Mouse (Mus musculus): ENCODE measurements around the gene Cdc42bpg. TPM values are rescaled to one million over a fixed set of nuclear protein-coding genes. Genes with fewer than 3 reads are reported as not detected.

The Cdc42bpg gene
- polyA plus RNA-seq, 2 experiments, result 2.0 to 15.2 TPM

DNA sequence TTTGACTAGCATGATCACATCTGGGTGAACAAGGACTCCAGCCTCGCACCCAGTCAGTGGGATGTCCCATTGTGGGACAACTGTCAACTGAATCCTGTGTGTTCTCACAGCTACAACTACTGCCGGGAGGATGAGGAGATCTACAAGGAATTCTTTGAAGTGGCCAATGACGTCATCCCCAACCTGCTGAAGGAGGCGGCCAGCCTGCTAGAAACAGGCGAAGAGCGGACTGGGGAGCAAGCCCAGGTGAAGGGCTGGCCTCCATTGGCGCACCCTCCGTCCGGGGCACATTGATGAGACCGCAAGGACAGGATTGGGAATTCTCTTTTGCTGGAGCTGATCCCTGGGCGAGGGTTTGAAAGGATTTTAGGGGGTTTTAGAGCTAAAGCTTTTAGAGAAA, 32.5 kb downstream of the Cdc42bpg start:
- no peak for ATAC-seq (ENCODE audit: low FRiP score, low read depth)
- no peak for TF ChIP-seq POLR2A (IDR thresholded peaks at IDR 0.05; ENCODE audit: borderline replicate concordance, extremely low read depth, insufficient read depth, insufficient read length)
- H3K27me3 ChIP-seq (ENCODE audit: control insufficient read depth, insufficient read depth, low read length), result no peaks in the 10 kb centered on the region
- H3K36me3 ChIP-seq (ENCODE audit: control insufficient read depth, insufficient read depth, low read length), result peaks cover 45% of the 10 kb centered on the region
- no peak overlapping the region for H3K9ac ChIP-seq (ENCODE audit: low read depth, low read length, severe bottlenecking)
- WGBS, result 93% methylated on average over 11 of the region's 11 CpGs
- H3K9me3 ChIP-seq (ENCODE audit: control insufficient read depth, low read length), result no peaks in the 10 kb centered on the region
- no peak overlapping the region for H3K4me3 ChIP-seq (replicated peaks; ENCODE audit: low read length)
- DNase-seq (ENCODE audit: low spot score), result no peak
- H3K27ac ChIP-seq (replicated peaks; ENCODE audit: low read depth, low read length), result no peak overlapping the region
- H3K4me2 ChIP-seq (replicated peaks; ENCODE audit: low read depth, low read length, severe bottlenecking), result no peak overlapping the region
- peaks cover 20% of the 10 kb centered on the region for H3K4me1 ChIP-seq (ENCODE audit: control insufficient read depth, insufficient read depth, low read length)

DNA sequence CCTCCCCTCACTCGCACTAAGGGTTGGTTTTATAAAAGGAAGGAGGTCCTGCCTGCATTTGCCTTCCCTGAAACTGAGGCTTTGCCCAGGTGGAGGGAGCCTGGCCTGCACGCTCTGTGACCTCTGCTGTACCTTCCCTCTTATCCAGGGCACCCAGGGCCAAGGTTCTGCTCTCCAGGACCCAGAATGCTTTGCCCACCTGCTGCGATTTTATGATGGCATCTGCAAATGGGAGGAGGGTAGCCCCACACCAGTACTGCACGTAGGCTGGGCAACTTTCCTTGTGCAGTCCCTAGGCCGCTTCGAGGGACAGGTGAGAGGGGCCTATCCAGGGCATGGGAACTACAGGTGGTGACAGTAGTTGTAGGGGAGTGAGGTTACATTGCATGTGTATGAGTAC, 32.9 kb downstream of the Cdc42bpg start:
- no peaks in the 10 kb centered on the region for H3K27me3 ChIP-seq (ENCODE audit: control insufficient read depth, insufficient read depth, low read length)
- no peak overlapping the region for H3K4me2 ChIP-seq (replicated peaks; ENCODE audit: low read depth, low read length, severe bottlenecking)
- H3K4me1 ChIP-seq (ENCODE audit: control insufficient read depth, insufficient read depth, low read length), result peaks cover 18% of the 10 kb centered on the region
- DNase-seq (ENCODE audit: low spot score), result no peak
- H3K27ac ChIP-seq (replicated peaks; ENCODE audit: low read depth, low read length), result no peak overlapping the region
- H3K36me3 ChIP-seq (ENCODE audit: control insufficient read depth, insufficient read depth, low read length), result peaks cover 49% of the 10 kb centered on the region
- no peak for TF ChIP-seq POLR2A (IDR thresholded peaks at IDR 0.05; ENCODE audit: borderline replicate concordance, extremely low read depth, insufficient read depth, insufficient read length)
- ATAC-seq (ENCODE audit: low FRiP score, low read depth), result no peak
- H3K4me3 ChIP-seq (replicated peaks; ENCODE audit: low read length), result no peak overlapping the region
- no peaks in the 10 kb centered on the region for H3K9me3 ChIP-seq (ENCODE audit: control insufficient read depth, low read length)
- H3K9ac ChIP-seq (ENCODE audit: low read depth, low read length, severe bottlenecking), result no peak overlapping the region
- 92% methylated on average over 6 of the region's 6 CpGs for WGBS

DNA sequence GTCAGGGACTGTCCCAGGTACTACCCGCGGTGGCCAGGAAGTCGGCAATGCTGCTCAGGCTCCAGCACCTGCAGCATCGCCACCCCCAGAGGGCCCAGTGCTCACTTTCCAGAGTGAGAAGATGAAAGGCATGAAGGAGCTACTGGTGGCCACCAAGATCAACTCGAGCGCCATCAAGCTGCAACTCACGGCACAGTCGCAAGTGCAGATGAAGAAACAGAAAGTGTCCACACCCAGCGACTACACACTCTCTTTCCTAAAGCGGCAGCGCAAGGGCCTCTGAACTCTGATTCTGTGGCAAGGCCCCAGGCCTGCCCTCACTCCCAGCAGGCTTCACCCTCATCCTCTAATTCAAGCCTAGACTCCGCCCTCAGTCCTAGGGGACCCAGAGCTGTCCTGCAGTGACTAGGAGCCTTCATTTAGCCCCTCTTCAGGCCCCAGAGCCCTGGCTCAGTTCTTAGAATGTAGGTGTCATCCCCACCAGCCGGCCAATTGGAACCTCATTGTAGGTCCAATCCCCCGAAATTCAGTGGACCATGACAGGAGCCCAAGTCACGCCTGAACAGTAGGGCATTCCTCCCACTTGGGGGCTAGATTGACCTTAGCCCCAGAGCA, 33.7 kb downstream of the Cdc42bpg start:
- Histone ChIP-seq H3K27me3 (ENCODE audit: control insufficient read depth, insufficient read depth, low read length) (no peaks in the 10 kb centered on the region), H3K9ac (ENCODE audit: low read depth, low read length, severe bottlenecking) (no peak overlapping the region), H3K27ac (replicated peaks; ENCODE audit: low read depth, low read length) (no peak overlapping the region), H3K4me3 (replicated peaks; ENCODE audit: low read length) (0 out of 2 replicates have a peak overlapping the region, but pooled peaks have one; percentile 69), H3K4me2 (replicated peaks; ENCODE audit: low read depth, low read length, severe bottlenecking) (no peak overlapping the region), H3K36me3 (ENCODE audit: control insufficient read depth, insufficient read depth, low read length) (peaks cover 54% of the 10 kb centered on the region), H3K4me1 (ENCODE audit: control insufficient read depth, insufficient read depth, low read length) (peaks cover 17% of the 10 kb centered on the region), H3K9me3 (ENCODE audit: control insufficient read depth, low read length) (no peaks in the 10 kb centered on the region)
- 74% methylated on average over 15 of the region's 15 CpGs for WGBS
- ATAC-seq (ENCODE audit: low FRiP score, low read depth), result no peak
- no peak for TF ChIP-seq POLR2A (IDR thresholded peaks at IDR 0.05; ENCODE audit: borderline replicate concordance, extremely low read depth, insufficient read depth, insufficient read length)
- no peak for DNase-seq (ENCODE audit: low spot score)

DNA sequence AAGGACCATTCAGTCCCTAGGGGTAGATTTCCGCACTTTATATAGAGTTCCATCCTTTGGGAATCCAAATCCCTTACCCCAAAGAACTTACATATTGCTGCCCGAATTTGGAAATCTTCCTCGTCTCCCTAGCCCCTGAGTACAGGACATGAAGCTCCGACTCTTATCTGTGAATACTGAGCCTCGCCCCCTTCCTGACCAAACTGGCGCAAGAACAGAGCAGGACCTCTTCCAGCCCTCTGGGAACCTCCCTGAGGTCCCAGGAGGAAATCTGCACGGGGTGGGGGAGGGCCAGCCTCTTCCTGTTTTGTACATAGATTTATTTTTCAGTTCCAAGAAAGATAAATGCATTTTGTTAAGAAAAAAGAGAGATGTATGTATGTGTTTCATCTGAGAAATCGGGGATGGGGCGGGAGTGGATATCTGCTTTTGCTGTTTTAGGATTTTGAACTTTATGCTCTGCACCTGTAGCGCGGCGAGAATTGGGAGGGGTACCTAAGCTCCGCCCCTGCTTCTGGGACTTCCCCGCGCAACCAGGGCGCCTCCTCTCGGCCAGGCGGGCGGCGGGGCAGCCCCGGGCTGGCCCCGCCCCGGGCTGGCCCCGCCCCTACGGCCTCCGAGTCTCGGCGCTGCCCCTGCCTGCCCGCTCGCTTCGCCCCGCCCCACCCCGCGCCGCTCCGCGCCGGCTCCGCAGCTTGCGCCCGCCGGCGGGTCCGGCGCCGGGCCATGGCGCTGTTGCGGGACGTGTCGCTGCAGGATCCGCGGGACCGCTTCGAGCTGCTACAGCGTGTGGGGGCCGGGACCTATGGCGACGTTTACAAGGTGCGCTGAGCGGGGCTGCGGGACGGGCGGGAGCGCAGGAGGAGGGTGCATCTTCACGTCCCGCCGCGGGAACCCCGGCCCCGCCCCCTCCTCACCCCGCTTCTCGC, 34.5 kb downstream of the Cdc42bpg start, which contains the start of gene Map4k2:
Gene Map4k2, plus strand, starts transcription at position 612 of the 929 bp plus-strand sequence.
- peaks cover 16% of the 10 kb centered on the region for H3K4me1 ChIP-seq (ENCODE audit: control insufficient read depth, insufficient read depth, low read length)

DNA sequence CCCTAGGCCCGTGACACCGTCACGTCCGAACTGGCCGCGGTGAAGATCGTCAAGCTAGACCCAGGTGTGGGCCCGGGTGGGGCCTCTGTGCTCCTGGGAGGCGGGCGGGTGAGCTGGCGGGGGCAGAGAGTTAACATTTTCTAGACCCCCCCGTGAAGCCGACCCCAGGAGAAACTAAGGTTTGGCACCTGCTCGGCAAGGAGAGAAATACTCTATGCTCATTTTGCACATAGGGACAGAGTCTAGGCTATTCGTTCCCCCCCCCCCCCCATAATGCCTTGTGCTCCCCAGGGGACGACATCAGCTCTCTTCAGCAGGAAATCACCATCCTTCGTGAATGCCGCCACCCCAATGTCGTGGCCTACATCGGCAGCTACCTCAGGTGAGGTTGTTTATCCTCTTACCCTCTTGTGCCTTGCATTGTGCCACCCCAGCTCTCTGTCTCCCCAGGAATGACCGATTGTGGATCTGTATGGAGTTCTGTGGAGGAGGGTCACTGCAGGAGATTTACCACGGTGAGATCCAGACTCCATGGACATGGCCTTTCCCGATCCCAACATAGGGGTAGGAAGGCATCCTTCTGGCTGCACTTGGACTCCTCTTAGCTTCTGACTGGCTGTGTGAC, 35.3 kb downstream of the Cdc42bpg start:
- Histone ChIP-seq H3K9ac (ENCODE audit: low read depth, low read length, severe bottlenecking) (peak overlapping the region; percentile 64), H3K4me3 (replicated peaks; ENCODE audit: low read length) (peak overlapping the region; percentile 69), H3K4me1 (ENCODE audit: control insufficient read depth, insufficient read depth, low read length) (peaks cover 8% of the 10 kb centered on the region), H3K36me3 (ENCODE audit: control insufficient read depth, insufficient read depth, low read length) (peaks cover 69% of the 10 kb centered on the region), H3K27ac (replicated peaks; ENCODE audit: low read depth, low read length) (no peak overlapping the region), H3K27me3 (ENCODE audit: control insufficient read depth, insufficient read depth, low read length) (no peaks in the 10 kb centered on the region), H3K9me3 (ENCODE audit: control insufficient read depth, low read length) (no peaks in the 10 kb centered on the region), H3K4me2 (replicated peaks; ENCODE audit: low read depth, low read length, severe bottlenecking) (peak overlapping the region; percentile 91)
- WGBS, result 17% methylated on average over 15 of the region's 23 CpGs
- DNase-seq (ENCODE audit: low spot score) (no peak), ATAC-seq (ENCODE audit: low FRiP score, low read depth) (no peak)
- no peak for TF ChIP-seq POLR2A (IDR thresholded peaks at IDR 0.05; ENCODE audit: borderline replicate concordance, extremely low read depth, insufficient read depth, insufficient read length)

More for the DNA sequence above, 34.5 kb downstream of the Cdc42bpg start, which contains the start of gene Map4k2:
- peak within 1 kb of the TSS; percentile 64 for H3K9ac ChIP-seq (ENCODE audit: low read depth, low read length, severe bottlenecking)
- no peaks in the 10 kb centered on the region for H3K27me3 ChIP-seq (ENCODE audit: control insufficient read depth, insufficient read depth, low read length)
- peak within 1 kb of the TSS; percentile 69 for H3K4me3 ChIP-seq (replicated peaks; ENCODE audit: low read length)
- H3K4me2 ChIP-seq (replicated peaks; ENCODE audit: low read depth, low read length, severe bottlenecking), result peak within 1 kb of the TSS; percentile 91
- peaks cover 62% of the 10 kb centered on the region for H3K36me3 ChIP-seq (ENCODE audit: control insufficient read depth, insufficient read depth, low read length)
- ATAC-seq (ENCODE audit: low FRiP score, low read depth) (peak; percentile 84), DNase-seq (ENCODE audit: low spot score) (peak; percentile 70)
- no peak within 1 kb of the TSS for H3K27ac ChIP-seq (replicated peaks; ENCODE audit: low read depth, low read length)
- WGBS, result 14% methylated on average over 34 of the region's 72 CpGs
- no peaks in the 10 kb centered on the region for H3K9me3 ChIP-seq (ENCODE audit: control insufficient read depth, low read length)
- no peak for TF ChIP-seq POLR2A (IDR thresholded peaks at IDR 0.05; ENCODE audit: borderline replicate concordance, extremely low read depth, insufficient read depth, insufficient read length)
